Mouse (Mus musculus): ENCODE data around the gene Ssh1.
A peak's percentile ranks its signal among the peaks of the same experiment; 100 is the strongest.

Gene Ssh1

GRCm38 (mm10) chr5:113993031-113993486 lies 635 bp downstream of the Ssh1 start:
- peak; percentile 30 to 35 for DNase-seq (ENCODE audit: low spot score in 2 of 2)

GRCm38 (mm10) chr5:113992339-113992831 lies 1.3 kb downstream of the Ssh1 start:
- peak; percentile 84 to 87 for DNase-seq (ENCODE audit: low spot score in 2 of 2)

- no peak for DNase-seq (ENCODE audit: low spot score in 2 of 2)
These were observed 2.6 kb downstream of the Ssh1 start for GRCm38 (mm10) chr5:113991141-113991540.

GRCm38 (mm10) chr5:113990593-113990992 lies 3.1 kb downstream of the Ssh1 start:
- DNase-seq (ENCODE audit: low spot score in 2 of 2) = no peak

GRCm38 (mm10) chr5:113989437-113990024 lies 4.2 kb downstream of the Ssh1 start:
- no peak for DNase-seq (ENCODE audit: low spot score in 2 of 2)

GRCm38 (mm10) chr5:113986182-113986961 lies 7.3 kb downstream of the Ssh1 start:
- peak; percentile 7 to 48 for DNase-seq (ENCODE audit: low spot score in 2 of 2)

GRCm38 (mm10) chr5:113985737-113986136 lies 8.0 kb downstream of the Ssh1 start:
- DNase-seq (ENCODE audit: low spot score in 2 of 2) = no peak

- DNase-seq (ENCODE audit: low spot score in 2 of 2) = no peak
These were observed 9.5 kb downstream of the Ssh1 start for GRCm38 (mm10) chr5:113984025-113984740.

- DNase-seq (ENCODE audit: low spot score in 2 of 2) = no peak
These were observed 10.2 kb downstream of the Ssh1 start for GRCm38 (mm10) chr5:113983541-113983940.

- DNase-seq (ENCODE audit: low spot score in 2 of 2) = no peak
These were observed 11.9 kb downstream of the Ssh1 start for GRCm38 (mm10) chr5:113981843-113982242.

GRCm38 (mm10) chr5:113981171-113981570 lies 12.5 kb downstream of the Ssh1 start:
- DNase-seq (ENCODE audit: low spot score in 2 of 2) = no peak

GRCm38 (mm10) chr5:113980511-113980910 lies 13.2 kb downstream of the Ssh1 start:
- DNase-seq (ENCODE audit: low spot score in 2 of 2) = no peak

GRCm38 (mm10) chr5:113977309-113977708 lies 16.4 kb downstream of the Ssh1 start:
- DNase-seq (ENCODE audit: low spot score in 2 of 2) = no peak

GRCm38 (mm10) chr5:113976597-113976996 lies 17.1 kb downstream of the Ssh1 start:
- DNase-seq (ENCODE audit: low spot score in 2 of 2) = no peak

- no peak for DNase-seq (ENCODE audit: low spot score in 2 of 2)
These were observed 18.0 kb downstream of the Ssh1 start for GRCm38 (mm10) chr5:113975538-113976215.

GRCm38 (mm10) chr5:113974576-113974975 lies 19.1 kb downstream of the Ssh1 start:
- DNase-seq (ENCODE audit: low spot score in 2 of 2) = peak in 1 of 2 experiments; percentile 20

GRCm38 (mm10) chr5:113973790-113974189 lies 19.9 kb downstream of the Ssh1 start:
- DNase-seq (ENCODE audit: low spot score in 2 of 2) = no peak

- no peak for DNase-seq (ENCODE audit: low spot score in 2 of 2)
These were observed 20.8 kb downstream of the Ssh1 start for GRCm38 (mm10) chr5:113972589-113973515.

GRCm38 (mm10) chr5:113971434-113971960 lies 22.2 kb downstream of the Ssh1 start:
- no peak for DNase-seq (ENCODE audit: low spot score in 2 of 2)

- DNase-seq (ENCODE audit: low spot score in 2 of 2) = no peak
These were observed 25.3 kb downstream of the Ssh1 start for GRCm38 (mm10) chr5:113968371-113968770.

Measured in natural killer cell, adult 2 months (primary cell).